Mouse (Mus musculus) brain, embryonic 14.5 days (tissue): Measurements from ENCODE around the gene Rps6ka1.

Source experiments
- CTCF ChIP-seq: fragments of 200-500 bp; IDR thresholded peaks from 2 replicates; pipeline ENCODE4 v1.5.1; 2012; ENCODE audit warnings: inconsistent platforms, mild to moderate bottlenecking, moderate library complexity, borderline replicate concordance; ENCODE audit not compliant: insufficient read depth, insufficient read length; ENCODE audit errors: extremely low read depth
- POLR2A ChIP-seq: fragments of 200-500 bp; IDR thresholded peaks from 2 replicates; pipeline ENCODE4 v1.6.1; 2012; ENCODE audit warnings: mild to moderate bottlenecking, inconsistent platforms, borderline replicate concordance; ENCODE audit not compliant: poor library complexity, insufficient read depth, insufficient read length, severe bottlenecking; ENCODE audit errors: extremely low read depth

DNA sequence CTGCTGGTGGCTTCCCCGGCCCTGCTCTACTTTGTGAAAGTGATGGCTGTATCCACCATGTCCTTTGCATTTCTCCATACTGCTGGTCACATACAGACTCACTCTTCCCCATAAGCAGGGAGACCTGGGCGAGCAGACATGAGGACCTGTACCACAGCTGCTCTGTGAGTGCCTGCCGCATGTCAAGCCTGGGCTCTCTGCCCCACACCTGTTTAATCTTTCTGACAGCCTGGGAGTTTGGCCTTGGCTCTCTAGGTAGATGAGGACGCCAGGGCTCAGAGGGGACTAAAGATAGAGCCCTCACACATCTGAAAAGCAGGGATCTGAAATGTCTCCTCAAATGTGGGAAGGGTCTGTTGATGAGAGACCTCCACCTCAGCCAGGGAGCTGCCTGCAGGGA, 6.2 kb downstream of the Rps6ka1 start:
- TF ChIP-seq CTCF (no peak), POLR2A (no peak)
